Mouse (Mus musculus): Measurements from ENCODE around the gene Rere. TPM values are rescaled to one million over a fixed set of nuclear protein-coding genes. Genes with fewer than 3 reads are reported as not detected.

The Rere gene
- polyA plus RNA-seq, 1 experiment from 2014 or later: 30.3 TPM

DNA sequence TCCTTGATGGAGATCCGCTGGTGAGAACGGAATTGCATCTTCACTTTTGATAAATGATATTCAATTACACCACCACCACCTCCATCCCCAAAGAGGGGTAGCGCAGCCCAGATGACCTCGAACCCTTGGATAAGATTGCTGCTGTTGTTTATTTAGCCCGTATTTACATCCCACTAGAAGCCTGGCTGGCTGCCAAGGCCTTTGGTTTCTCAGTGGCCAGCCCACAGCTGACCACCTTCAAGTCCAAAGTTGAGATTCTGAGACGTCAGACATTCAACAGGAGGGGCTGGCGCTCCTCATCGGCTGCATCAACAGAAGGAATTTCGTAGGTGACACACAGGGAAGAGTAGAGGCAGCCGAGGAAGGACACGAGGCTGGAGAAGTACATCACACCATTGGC lies 347.8 kb downstream of the Rere start:
- no peak overlapping the region for H3K4me2 ChIP-seq (ENCODE audit: low read depth, low read length)
- no peak overlapping the region for H3K4me3 ChIP-seq (ENCODE audit: low read length)
- WGBS: 42% methylated on average over 11 of the region's 11 CpGs
- H3K9me3 ChIP-seq (ENCODE audit: control insufficient read depth, low read length): no peaks in the 10 kb centered on the region
- H3K27me3 ChIP-seq (ENCODE audit: control insufficient read depth, insufficient read depth, low read depth, low read length): no peaks in the 10 kb centered on the region
- no peak overlapping the region for H3K9ac ChIP-seq (ENCODE audit: low read length)
- H3K4me1 ChIP-seq (replicated peaks; ENCODE audit: control insufficient read depth, insufficient read depth, low read length): no peaks in the 10 kb centered on the region
- H3K36me3 ChIP-seq (ENCODE audit: control insufficient read depth, insufficient read depth, low read length): no peaks in the 10 kb centered on the region
- no peak overlapping the region for H3K27ac ChIP-seq (ENCODE audit: low read length)
- no peak for ATAC-seq (ENCODE audit: low read depth)

DNA sequence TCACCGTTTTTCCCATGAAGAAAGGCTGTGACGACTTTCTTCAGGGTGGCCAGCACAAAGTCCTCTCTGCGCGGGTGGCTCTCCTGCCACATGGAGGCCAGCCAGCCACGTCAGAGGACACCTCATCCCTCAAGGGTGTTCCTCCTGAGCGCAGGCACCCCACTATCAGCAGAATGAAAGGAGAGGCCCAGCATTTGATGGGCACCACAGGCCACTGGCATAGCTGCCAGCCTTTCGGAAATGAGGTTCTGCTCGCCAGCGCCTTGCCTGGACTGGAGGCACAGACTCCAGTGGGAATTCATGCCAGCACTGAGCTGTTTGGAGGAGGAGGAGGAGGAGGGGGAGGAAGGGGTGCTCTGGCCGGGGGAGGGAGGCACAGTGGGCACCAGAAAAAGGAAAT lies 354.1 kb downstream of the Rere start:
- H3K9ac ChIP-seq (ENCODE audit: low read length): no peak overlapping the region
- H3K4me1 ChIP-seq (replicated peaks; ENCODE audit: control insufficient read depth, insufficient read depth, low read length): no peaks in the 10 kb centered on the region
- H3K4me2 ChIP-seq (ENCODE audit: low read depth, low read length): no peak overlapping the region
- no peaks in the 10 kb centered on the region for H3K27me3 ChIP-seq (ENCODE audit: control insufficient read depth, insufficient read depth, low read depth, low read length)
- H3K27ac ChIP-seq (ENCODE audit: low read length): no peak overlapping the region
- H3K9me3 ChIP-seq (ENCODE audit: control insufficient read depth, low read length): no peaks in the 10 kb centered on the region
- ATAC-seq (ENCODE audit: low read depth): no peak
- WGBS: 73% methylated on average over 10 of the region's 10 CpGs
- no peak overlapping the region for H3K4me3 ChIP-seq (ENCODE audit: low read length)
- H3K36me3 ChIP-seq (ENCODE audit: control insufficient read depth, insufficient read depth, low read length): no peaks in the 10 kb centered on the region

DNA sequence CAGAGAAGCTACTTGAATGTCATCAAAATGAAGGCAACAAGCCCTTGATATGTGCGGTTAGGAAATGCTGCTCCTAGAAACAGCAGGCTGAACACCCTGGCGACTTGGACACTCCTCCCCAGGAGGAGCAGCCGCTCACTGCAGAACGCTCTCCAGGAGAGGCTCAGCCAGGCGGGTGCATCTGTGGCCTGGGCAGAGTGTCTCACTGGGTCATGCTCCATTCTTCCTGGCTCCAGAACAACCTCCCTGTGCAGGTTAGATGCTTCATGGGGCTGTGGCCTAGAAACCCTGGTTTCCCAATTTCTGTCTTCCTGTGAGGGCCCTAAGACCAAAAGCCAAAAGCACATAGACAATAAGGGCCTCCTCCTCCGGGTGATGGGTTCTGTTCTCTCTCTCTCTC lies 355.2 kb downstream of the Rere start:
- H3K27me3 ChIP-seq (ENCODE audit: control insufficient read depth, insufficient read depth, low read depth, low read length): no peaks in the 10 kb centered on the region
- H3K36me3 ChIP-seq (ENCODE audit: control insufficient read depth, insufficient read depth, low read length): no peaks in the 10 kb centered on the region
- no peak overlapping the region for H3K4me3 ChIP-seq (ENCODE audit: low read length)
- H3K4me2 ChIP-seq (ENCODE audit: low read depth, low read length): no peak overlapping the region
- no peak for ATAC-seq (ENCODE audit: low read depth)
- no peak overlapping the region for H3K27ac ChIP-seq (ENCODE audit: low read length)
- H3K9ac ChIP-seq (ENCODE audit: low read length): no peak overlapping the region
- 76% methylated on average over 6 of the region's 6 CpGs for WGBS
- H3K9me3 ChIP-seq (ENCODE audit: control insufficient read depth, low read length): no peaks in the 10 kb centered on the region
- H3K4me1 ChIP-seq (replicated peaks; ENCODE audit: control insufficient read depth, insufficient read depth, low read length): no peaks in the 10 kb centered on the region

- H3K4me2 ChIP-seq (ENCODE audit: low read depth, low read length): no peak overlapping the region
- H3K27ac ChIP-seq (ENCODE audit: low read length): no peak overlapping the region
- H3K27me3 ChIP-seq (ENCODE audit: control insufficient read depth, insufficient read depth, low read depth, low read length): no peaks in the 10 kb centered on the region
- H3K9me3 ChIP-seq (ENCODE audit: control insufficient read depth, low read length): no peaks in the 10 kb centered on the region
- H3K9ac ChIP-seq (ENCODE audit: low read length): no peak overlapping the region
- ATAC-seq (ENCODE audit: low read depth): no peak
- H3K4me1 ChIP-seq (replicated peaks; ENCODE audit: control insufficient read depth, insufficient read depth, low read length): no peaks in the 10 kb centered on the region
- H3K36me3 ChIP-seq (ENCODE audit: control insufficient read depth, insufficient read depth, low read length): no peaks in the 10 kb centered on the region
- WGBS: 84% methylated on average over 9 of the region's 9 CpGs
- H3K4me3 ChIP-seq (ENCODE audit: low read length): no peak overlapping the region
These were observed 362.9 kb downstream of the Rere start for GRCm38 (mm10) chr4:150644299-150644698.

GRCm38 (mm10) chr4:150649327-150649726 lies 367.9 kb downstream of the Rere start:
- Histone ChIP-seq H3K4me3 (ENCODE audit: low read length) (no peak overlapping the region), H3K9ac (ENCODE audit: low read length) (no peak overlapping the region), H3K4me1 (replicated peaks; ENCODE audit: control insufficient read depth, insufficient read depth, low read length) (no peaks in the 10 kb centered on the region), H3K4me2 (ENCODE audit: low read depth, low read length) (no peak overlapping the region), H3K27me3 (ENCODE audit: control insufficient read depth, insufficient read depth, low read depth, low read length) (peaks cover 17% of the 10 kb centered on the region), H3K9me3 (ENCODE audit: control insufficient read depth, low read length) (no peaks in the 10 kb centered on the region), H3K27ac (ENCODE audit: low read length) (no peak overlapping the region), H3K36me3 (ENCODE audit: control insufficient read depth, insufficient read depth, low read length) (no peaks in the 10 kb centered on the region)
- ATAC-seq (ENCODE audit: low read depth): no peak
- 81% methylated on average over 5 of the region's 5 CpGs for WGBS

- Histone ChIP-seq H3K27me3 (ENCODE audit: control insufficient read depth, insufficient read depth, low read depth, low read length) (peaks cover 17% of the 10 kb centered on the region), H3K9ac (ENCODE audit: low read length) (no peak within 1 kb of the TSS), H3K4me3 (ENCODE audit: low read length) (no peak within 1 kb of the TSS), H3K9me3 (ENCODE audit: control insufficient read depth, low read length) (0 out of 2 replicates have a peak, but pooled peaks cover 2% of the 10 kb centered on the region), H3K4me1 (replicated peaks; ENCODE audit: control insufficient read depth, insufficient read depth, low read length) (no peaks in the 10 kb centered on the region), H3K36me3 (ENCODE audit: control insufficient read depth, insufficient read depth, low read length) (no peaks in the 10 kb centered on the region), H3K4me2 (ENCODE audit: low read depth, low read length) (peak within 1 kb of the TSS; percentile 23; the same call in 1 of the 2 replicates), H3K27ac (ENCODE audit: low read length) (no peak within 1 kb of the TSS)
- ATAC-seq (ENCODE audit: low read depth): no peak
- WGBS: 7% methylated on average over 40 of the region's 41 CpGs
These were observed 370.2 kb downstream of the Rere start, which contains the start of gene Slc45a1 for GRCm38 (mm10) chr4:150651390-150652277. Gene Slc45a1 (minus strand): TSS chr4:150652174.

DNA sequence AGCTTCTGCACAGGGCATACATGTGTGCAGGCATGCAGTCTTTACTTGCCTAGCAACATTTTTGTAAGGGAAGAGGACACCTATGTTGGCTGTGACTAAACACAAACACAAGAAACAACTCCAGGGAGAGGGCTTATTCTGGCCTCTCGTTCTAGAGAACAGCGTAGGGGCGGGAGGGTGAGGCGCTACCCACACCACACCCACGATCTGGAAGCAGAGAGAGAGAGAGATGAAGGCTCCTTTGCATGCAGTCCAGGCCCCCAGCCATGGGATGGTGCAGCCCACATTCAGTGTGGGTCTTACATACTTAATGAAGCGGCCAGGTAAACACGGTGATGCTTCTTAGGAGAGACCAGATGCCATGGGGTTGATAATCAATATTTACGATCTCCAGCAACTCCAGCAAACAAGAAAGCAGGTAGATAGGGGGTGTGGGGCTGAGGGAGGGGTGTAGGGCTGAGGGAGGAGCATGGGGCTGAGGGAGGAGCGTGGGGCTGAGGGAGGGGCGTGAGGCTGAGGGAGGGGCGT lies 371.7 kb downstream of the Rere start:
- Histone ChIP-seq H3K27me3 (ENCODE audit: control insufficient read depth, insufficient read depth, low read depth, low read length) (peaks cover 17% of the 10 kb centered on the region), H3K4me2 (ENCODE audit: low read depth, low read length) (no peak overlapping the region), H3K4me1 (replicated peaks; ENCODE audit: control insufficient read depth, insufficient read depth, low read length) (no peaks in the 10 kb centered on the region), H3K27ac (ENCODE audit: low read length) (no peak overlapping the region), H3K9ac (ENCODE audit: low read length) (no peak overlapping the region), H3K4me3 (ENCODE audit: low read length) (no peak overlapping the region), H3K9me3 (ENCODE audit: control insufficient read depth, low read length) (0 out of 2 replicates have a peak, but pooled peaks cover 3% of the 10 kb centered on the region), H3K36me3 (ENCODE audit: control insufficient read depth, insufficient read depth, low read length) (no peaks in the 10 kb centered on the region)
- ATAC-seq (ENCODE audit: low read depth): no peak
- 45% methylated on average over 9 of the region's 11 CpGs for WGBS

- no peaks in the 10 kb centered on the region; the same call in 1 of the 2 replicates for H3K4me1 ChIP-seq (replicated peaks; ENCODE audit: control insufficient read depth, insufficient read depth, low read length)
- peak overlapping the region; percentile 46; the same call in 1 of the 2 replicates for H3K9ac ChIP-seq (ENCODE audit: low read length)
- peak overlapping the region; percentile 35; the same call in 1 of the 2 replicates for H3K4me2 ChIP-seq (ENCODE audit: low read depth, low read length)
- peak; percentile 78 for ATAC-seq (ENCODE audit: low read depth)
- H3K27me3 ChIP-seq (ENCODE audit: control insufficient read depth, insufficient read depth, low read depth, low read length): peaks cover 17% of the 10 kb centered on the region
- H3K27ac ChIP-seq (ENCODE audit: low read length): no peak overlapping the region
- H3K36me3 ChIP-seq (ENCODE audit: control insufficient read depth, insufficient read depth, low read length): no peaks in the 10 kb centered on the region
- 0 out of 2 replicates have a peak, but pooled peaks cover 3% of the 10 kb centered on the region for H3K9me3 ChIP-seq (ENCODE audit: control insufficient read depth, low read length)
- H3K4me3 ChIP-seq (ENCODE audit: low read length): no peak overlapping the region
- 2% methylated on average over 17 of the region's 17 CpGs for WGBS
These were observed 374.5 kb downstream of the Rere start for GRCm38 (mm10) chr4:150655989-150656388.

DNA sequence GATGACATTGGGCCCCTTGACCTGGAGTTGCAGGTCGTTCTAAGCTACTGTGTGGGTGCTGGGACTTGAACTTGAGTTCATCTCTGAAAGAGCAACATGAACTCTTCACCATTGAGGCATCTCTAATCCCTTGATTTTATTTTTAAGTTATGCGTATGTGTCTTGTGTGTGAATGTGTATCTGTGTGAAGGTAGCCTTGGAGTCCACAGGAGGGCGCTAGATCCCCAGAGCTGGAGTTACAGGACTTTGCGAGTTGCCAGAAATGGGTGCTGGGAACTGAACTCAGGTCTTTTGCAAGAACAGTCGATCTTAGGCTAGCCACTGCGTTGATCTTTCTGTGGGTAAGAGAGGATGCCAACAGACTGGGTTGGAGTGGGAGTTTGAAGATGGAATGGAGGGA lies 375.1 kb downstream of the Rere start:
- Histone ChIP-seq H3K27me3 (ENCODE audit: control insufficient read depth, insufficient read depth, low read depth, low read length) (peaks cover 14% of the 10 kb centered on the region), H3K27ac (ENCODE audit: low read length) (no peak overlapping the region), H3K9me3 (ENCODE audit: control insufficient read depth, low read length) (0 out of 2 replicates have a peak, but pooled peaks cover 3% of the 10 kb centered on the region), H3K9ac (ENCODE audit: low read length) (no peak overlapping the region), H3K4me3 (ENCODE audit: low read length) (no peak overlapping the region), H3K4me1 (replicated peaks; ENCODE audit: control insufficient read depth, insufficient read depth, low read length) (peaks cover under 1% of the 10 kb centered on the region; the same call in 1 of the 2 replicates), H3K4me2 (ENCODE audit: low read depth, low read length) (no peak overlapping the region), H3K36me3 (ENCODE audit: control insufficient read depth, insufficient read depth, low read length) (no peaks in the 10 kb centered on the region)
- no peak for ATAC-seq (ENCODE audit: low read depth)
- WGBS: 79% methylated on average over 6 of the region's 6 CpGs

Measured in lung, embryonic 16.5 days (tissue).